Mouse (Mus musculus): Measurements from ENCODE around the gene Atf7ip.

- TF ChIP-seq CTCF (IDR thresholded peaks at IDR 0.05; ENCODE audit: borderline replicate concordance, extremely low read depth, insufficient read depth, insufficient read length) (no peak), POLR2A (IDR thresholded peaks at IDR 0.05; ENCODE audit: borderline replicate concordance, extremely low read depth, insufficient read depth, insufficient read length, poor library complexity, severe bottlenecking) (no peak)
Observed at GRCm38 (mm10) chr6:136467837-136468236, 38.1 kb upstream of the Atf7ip start.
